Mouse (Mus musculus): Measurements from ENCODE around the gene Nhlrc4. TPM values are rescaled to one million over a fixed set of nuclear protein-coding genes. Genes with fewer than 3 reads are reported as not detected.
A peak's percentile ranks its signal among the peaks of the same experiment; 100 is the strongest.

Gene Nhlrc4
- polyA plus RNA-seq, 1 experiment from 2014 or later = 5.0 TPM

GRCm38 (mm10) chr17:25945517-25946155 is 875 bp upstream of the Nhlrc4 start:
- Histone ChIP-seq H3K4me2 (peak overlapping the region; percentile 81), H3K4me1 (peaks cover 66% of the 10 kb centered on the region), H3K27me3 (replicated peaks) (peaks cover 13% of the 10 kb centered on the region), H3K9ac (peak overlapping the region; percentile 99), H3K4me3 (no peak overlapping the region), H3K27ac (peak overlapping the region; percentile 99), H3K36me3 (peaks cover 5% of the 10 kb centered on the region), H3K9me3 (replicated peaks) (no peaks in the 10 kb centered on the region)
- ATAC-seq = no peak
- WGBS (ENCODE audit: insufficient replicate concordance) = 72% methylated on average over 9 of the region's 9 CpGs

- peaks cover 79% of the 10 kb centered on the region for H3K4me1 ChIP-seq
- H3K27ac ChIP-seq = peak overlapping the region; percentile 99
- H3K4me2 ChIP-seq = peak overlapping the region; percentile 81
Observed at GRCm38 (mm10) chr17:25943769-25944168, 992 bp downstream of the Nhlrc4 start.

GRCm38 (mm10) chr17:25943221-25943620 is 1.5 kb downstream of the Nhlrc4 start:
- H3K36me3 ChIP-seq = peaks cover 29% of the 10 kb centered on the region
- H3K9ac ChIP-seq = peak overlapping the region; percentile 99
- peak overlapping the region; percentile 93 for H3K4me3 ChIP-seq
- H3K27me3 ChIP-seq (replicated peaks) = no peaks in the 10 kb centered on the region
- H3K27ac ChIP-seq = peak overlapping the region; percentile 99
- peak; percentile 25 for ATAC-seq
- 30% methylated on average over 3 of the region's 3 CpGs for WGBS (ENCODE audit: insufficient replicate concordance)
- H3K4me2 ChIP-seq = peak overlapping the region; percentile 81
- H3K9me3 ChIP-seq (replicated peaks) = no peaks in the 10 kb centered on the region
- H3K4me1 ChIP-seq = peaks cover 80% of the 10 kb centered on the region

More at GRCm38 (mm10) chr17:25943769-25944168, 992 bp downstream of the Nhlrc4 start:
- ATAC-seq = no peak
- Histone ChIP-seq H3K9me3 (replicated peaks) (no peaks in the 10 kb centered on the region), H3K4me3 (peak overlapping the region; percentile 93), H3K9ac (peak overlapping the region; percentile 99), H3K36me3 (peaks cover 24% of the 10 kb centered on the region), H3K27me3 (replicated peaks) (no peaks in the 10 kb centered on the region)
- 71% methylated on average over 9 of the region's 9 CpGs for WGBS (ENCODE audit: insufficient replicate concordance)

- Histone ChIP-seq H3K27ac (peak overlapping the region; percentile 99), H3K4me3 (peak overlapping the region; percentile 93), H3K9ac (peak overlapping the region; percentile 99), H3K27me3 (replicated peaks) (no peaks in the 10 kb centered on the region), H3K4me2 (peak overlapping the region; percentile 81), H3K9me3 (replicated peaks) (no peaks in the 10 kb centered on the region), H3K4me1 (peaks cover 80% of the 10 kb centered on the region), H3K36me3 (peaks cover 35% of the 10 kb centered on the region)
- 21% methylated on average over 2 of the region's 2 CpGs for WGBS (ENCODE audit: insufficient replicate concordance)
- peak; percentile 91 for ATAC-seq
Observed at GRCm38 (mm10) chr17:25942597-25943151, 2.1 kb downstream of the Nhlrc4 start.

GRCm38 (mm10) chr17:25941511-25942241 is 3.1 kb downstream of the Nhlrc4 start:
- no peak for ATAC-seq
- peak overlapping the region; percentile 93 for H3K4me3 ChIP-seq
- no peaks in the 10 kb centered on the region for H3K9me3 ChIP-seq (replicated peaks)
- peak overlapping the region; percentile 81 for H3K4me2 ChIP-seq
- H3K4me1 ChIP-seq = peaks cover 80% of the 10 kb centered on the region
- WGBS (ENCODE audit: insufficient replicate concordance) = 1% methylated on average over 54 of the region's 54 CpGs
- no peaks in the 10 kb centered on the region for H3K27me3 ChIP-seq (replicated peaks)
- peaks cover 45% of the 10 kb centered on the region for H3K36me3 ChIP-seq
- H3K9ac ChIP-seq = peak overlapping the region; percentile 99
- peak overlapping the region; percentile 99 for H3K27ac ChIP-seq

GRCm38 (mm10) chr17:25934526-25934925 is 10.2 kb downstream of the Nhlrc4 start:
- Histone ChIP-seq H3K9ac (no peak overlapping the region), H3K4me3 (no peak overlapping the region), H3K27ac (0 out of 2 replicates have a peak overlapping the region, but pooled peaks have one; percentile 1), H3K4me1 (peaks cover 51% of the 10 kb centered on the region), H3K36me3 (peaks cover 100% of the 10 kb centered on the region), H3K27me3 (replicated peaks) (no peaks in the 10 kb centered on the region), H3K4me2 (peak overlapping the region; percentile 7; the same call in 1 of the 2 replicates), H3K9me3 (replicated peaks) (no peaks in the 10 kb centered on the region)
- 96% methylated on average over 1 of the region's 1 CpGs for WGBS (ENCODE audit: insufficient replicate concordance)
- no peak for ATAC-seq

- no peak overlapping the region for H3K4me3 ChIP-seq
- H3K9ac ChIP-seq = no peak overlapping the region
- no peaks in the 10 kb centered on the region for H3K27me3 ChIP-seq (replicated peaks)
- no peak overlapping the region for H3K4me2 ChIP-seq
- peak overlapping the region; percentile 50 for H3K27ac ChIP-seq
- ATAC-seq = 0 out of 2 replicates have a peak, but pooled peaks have one; percentile 2
- H3K36me3 ChIP-seq = peaks cover 70% of the 10 kb centered on the region
- peaks cover 21% of the 10 kb centered on the region for H3K4me1 ChIP-seq
- no peaks in the 10 kb centered on the region for H3K9me3 ChIP-seq (replicated peaks)
- 59% methylated on average over 2 of the region's 2 CpGs for WGBS (ENCODE audit: insufficient replicate concordance)
Observed at GRCm38 (mm10) chr17:25925348-25925747, 19.4 kb downstream of the Nhlrc4 start.

- H3K4me1 ChIP-seq = peaks cover 41% of the 10 kb centered on the region
- H3K9me3 ChIP-seq (replicated peaks) = no peaks in the 10 kb centered on the region
- no peaks in the 10 kb centered on the region for H3K27me3 ChIP-seq (replicated peaks)
- no peak overlapping the region for H3K4me3 ChIP-seq
- 68% methylated on average over 5 of the region's 5 CpGs for WGBS (ENCODE audit: insufficient replicate concordance)
- peak overlapping the region; percentile 15; the same call in 1 of the 2 replicates for H3K27ac ChIP-seq
- ATAC-seq = no peak
- peaks cover 38% of the 10 kb centered on the region for H3K36me3 ChIP-seq
- H3K9ac ChIP-seq = no peak overlapping the region
- 0 out of 2 replicates have a peak overlapping the region, but pooled peaks have one; percentile 94 for H3K4me2 ChIP-seq
Observed at GRCm38 (mm10) chr17:25922120-25922519, 22.6 kb downstream of the Nhlrc4 start.

GRCm38 (mm10) chr17:25919786-25920642 is 24.7 kb downstream of the Nhlrc4 start:
- H3K4me3 ChIP-seq = peak overlapping the region; percentile 94
- H3K4me2 ChIP-seq = peak overlapping the region; percentile 94
- no peaks in the 10 kb centered on the region for H3K9me3 ChIP-seq (replicated peaks)
- H3K4me1 ChIP-seq = peaks cover 51% of the 10 kb centered on the region
- WGBS (ENCODE audit: insufficient replicate concordance) = under 1% methylated on average over 38 of the region's 40 CpGs
- peak overlapping the region; percentile 94 for H3K27ac ChIP-seq
- peak overlapping the region; percentile 90 for H3K9ac ChIP-seq
- H3K27me3 ChIP-seq (replicated peaks) = no peaks in the 10 kb centered on the region
- peaks cover 17% of the 10 kb centered on the region for H3K36me3 ChIP-seq
- ATAC-seq = peak; percentile 94

GRCm38 (mm10) chr17:25919144-25919785 is 25.5 kb downstream of the Nhlrc4 start, which contains the start of gene Rab40c:
TSS of gene Rab40c (minus strand) at chr17:25919727.
- Histone ChIP-seq H3K4me1 (peaks cover 58% of the 10 kb centered on the region), H3K4me2 (peak within 1 kb of the TSS; percentile 94), H3K27ac (peak within 1 kb of the TSS; percentile 94), H3K9ac (peak within 1 kb of the TSS; percentile 90), H3K27me3 (replicated peaks) (no peaks in the 10 kb centered on the region), H3K9me3 (replicated peaks) (no peaks in the 10 kb centered on the region), H3K36me3 (peaks cover 10% of the 10 kb centered on the region; the same call in 1 of the 2 replicates), H3K4me3 (peak within 1 kb of the TSS; percentile 94)
- no peak for ATAC-seq
- under 1% methylated on average over 53 of the region's 78 CpGs for WGBS (ENCODE audit: insufficient replicate concordance)

All from liver, embryonic 12.5 days (tissue).